In genomic region chr5:43417259-43417658, GRCm38 (mm10) we compare ENCODE assay signal across 28 mouse cellular contexts.
"Had no signal": no experiment of that assay in that cellular context is flagged by ENCODE, and none has a peak within 500 bp of the region (broad histone marks: within the 10 kb centered on the region; RNA-seq: fewer than 3 reads in every experiment).

No protein-coding gene starts in this region.

- ATAC-seq: forebrain, embryonic 13.5 days; forebrain, embryonic 14.5 days; forebrain, embryonic 15.5 days; forebrain, embryonic 16.5 days; forebrain, postnatal 0 days had no signal

- H3K4me2 ChIP-seq: embryonic facial prominence, embryonic 12.5 days; embryonic facial prominence, embryonic 13.5 days; embryonic facial prominence, embryonic 15.5 days; forebrain, embryonic 12.5 days; forebrain, embryonic 13.5 days; forebrain, embryonic 15.5 days had no signal

- DNase-seq: cerebellum, adult 18-20 months; cerebellum, adult 2 months; cerebellum, adult 8-10 months; cerebellum, adult 9-10 months; cerebellum, adult 9-11 months; cerebellum, postnatal 10 days; cerebellum, postnatal 14 days; cerebellum, postnatal 25 days; cerebellum, postnatal 36 days; embryo, embryonic 11 days; forebrain, postnatal 0 days; gastrocnemius, adult 2 months; gastrocnemius, postnatal 10 days; gastrocnemius, postnatal 14 days; gastrocnemius, postnatal 25 days; gastrocnemius, postnatal 36 days; heart, adult 18-20 months had no signal

- H3K9ac ChIP-seq: embryonic facial prominence, embryonic 12.5 days; embryonic facial prominence, embryonic 13.5 days; embryonic facial prominence, embryonic 15.5 days; forebrain, embryonic 12.5 days; forebrain, embryonic 13.5 days; forebrain, embryonic 15.5 days; forebrain, postnatal 0 days had no signal

- H3K4me3 ChIP-seq: embryonic facial prominence, embryonic 10.5 days; embryonic facial prominence, embryonic 12.5 days; embryonic facial prominence, embryonic 13.5 days; embryonic facial prominence, embryonic 15.5 days; erythroblast, embryonic 14.5 days; forebrain, embryonic 10.5 days; forebrain, embryonic 12.5 days; forebrain, embryonic 13.5 days; forebrain, embryonic 15.5 days; gastrocnemius, adult 2 months had no signal

- H3K27me3 ChIP-seq: embryonic facial prominence, embryonic 12.5 days; embryonic facial prominence, embryonic 13.5 days; embryonic facial prominence, embryonic 15.5 days; forebrain, embryonic 12.5 days; forebrain, embryonic 13.5 days; forebrain, embryonic 15.5 days had no signal

- H3K9me3 ChIP-seq: embryonic facial prominence, embryonic 10.5 days; embryonic facial prominence, embryonic 12.5 days; embryonic facial prominence, embryonic 13.5 days; embryonic facial prominence, embryonic 15.5 days; forebrain, embryonic 10.5 days; forebrain, embryonic 12.5 days; forebrain, embryonic 13.5 days; forebrain, embryonic 15.5 days had no signal

- H3K27ac ChIP-seq: embryonic facial prominence, embryonic 10.5 days; embryonic facial prominence, embryonic 12.5 days; embryonic facial prominence, embryonic 13.5 days; embryonic facial prominence, embryonic 15.5 days; forebrain, embryonic 10.5 days; forebrain, embryonic 12.5 days; forebrain, embryonic 13.5 days; forebrain, embryonic 15.5 days; gastrocnemius, adult 2 months had no signal

- H3K36me3 ChIP-seq: embryonic facial prominence, embryonic 10.5 days; embryonic facial prominence, embryonic 12.5 days; embryonic facial prominence, embryonic 13.5 days; embryonic facial prominence, embryonic 15.5 days; forebrain, embryonic 10.5 days; forebrain, embryonic 12.5 days; forebrain, embryonic 15.5 days had no signal

- H3K4me1 ChIP-seq: embryonic facial prominence, embryonic 10.5 days; embryonic facial prominence, embryonic 12.5 days; embryonic facial prominence, embryonic 13.5 days; embryonic facial prominence, embryonic 15.5 days; forebrain, embryonic 10.5 days; forebrain, embryonic 12.5 days; forebrain, embryonic 13.5 days; forebrain, embryonic 15.5 days had no signal
